Mouse (Mus musculus) stomach, embryonic 16.5 days (tissue): ENCODE results near the gene Eif2b3. TPM values are rescaled to one million over a fixed set of nuclear protein-coding genes. Genes with fewer than 3 reads are reported as not detected.

Source experiments
- polyA plus RNA-seq: library from polyadenylated mRNA; unstranded; fragments of >200 nt; fragmentation: Nextera tagmentation; extraction: Ambion mirVana; gene quantifications from 2 replicates; pipeline ENCODE4 v1.2.1, GENCODE M21; 2015

Eif2b3 gene
- polyA plus RNA-seq, 1 experiment from 2014 or later = 35.6 TPM

Other genes starting within 250 kb of the Eif2b3 start
- gene Toe1, start 211.8 kb upstream of the Eif2b3 start, polyA plus RNA-seq = 28.4 and 31.9 TPM in 2 replicates
- gene Mutyh, start 211.7 kb upstream of the Eif2b3 start, polyA plus RNA-seq = 11.6 and 12.0 TPM in 2 replicates
- 0.57 and 0.94 TPM in 2 replicates for gene Hpdl, start 197.7 kb upstream of the Eif2b3 start, polyA plus RNA-seq
- 0.44 and 0.56 TPM in 2 replicates for gene Zswim5, start 142.0 kb upstream of the Eif2b3 start, polyA plus RNA-seq
- 77.5 and 84.2 TPM in 2 replicates for gene Urod, start 25.0 kb upstream of the Eif2b3 start, polyA plus RNA-seq
- 6.9 and 8.3 TPM in 2 replicates for gene Hectd3, start 24.1 kb upstream of the Eif2b3 start, polyA plus RNA-seq
- gene Ptch2, start 76.7 kb downstream of the Eif2b3 start, polyA plus RNA-seq = 7.0 and 7.3 TPM in 2 replicates
- gene Btbd19, start 106.3 kb downstream of the Eif2b3 start, polyA plus RNA-seq = 6.5 and 6.6 TPM in 2 replicates
- 0.22 TPM in 1 of 2 replicates, not detected in the other for gene Tctex1d4, start 107.4 kb downstream of the Eif2b3 start, polyA plus RNA-seq
- 3.4 and 5.0 TPM in 2 replicates for gene Plk3, start 114.6 kb downstream of the Eif2b3 start, polyA plus RNA-seq
- gene Rps8, start 136.8 kb downstream of the Eif2b3 start, polyA plus RNA-seq = 671 and 829 TPM in 2 replicates
- gene Kif2c, start 163.2 kb downstream of the Eif2b3 start, polyA plus RNA-seq = 42.4 and 44.3 TPM in 2 replicates
- gene Tmem53, start 232.5 kb downstream of the Eif2b3 start, polyA plus RNA-seq = 14.2 and 14.6 TPM in 2 replicates
- gene Armh1, start 232.7 kb downstream of the Eif2b3 start, polyA plus RNA-seq = 0.32 and 0.61 TPM in 2 replicates